Mouse (Mus musculus) 3T3-L1 (cell line): ENCODE measurements around the gene Olfr1402.

Source experiments
- DNase-seq: peaks from one replicate; pipeline ENCODE4 v3.0.0-alpha.2; 2015; ENCODE audit warnings: low read depth, low spot score

The Olfr1402 gene

GRCm38 (mm10) chr3:97421920-97422319 lies at the start of gene Olfr1402:
Olfr1402 (minus strand) TSS chr3:97422020.
- no peak for DNase-seq

GRCm38 (mm10) chr3:97455286-97455685 lies 33.5 kb upstream of the Olfr1402 start:
- DNase-seq = peak; percentile 74

- DNase-seq = no peak
Measured at GRCm38 (mm10) chr3:97438619-97439018, 16.8 kb upstream of the Olfr1402 start.

- DNase-seq = peak; percentile 62
Measured at GRCm38 (mm10) chr3:97394289-97394688, 27.5 kb downstream of the Olfr1402 start.

GRCm38 (mm10) chr3:97393079-97393478 lies 28.7 kb downstream of the Olfr1402 start:
- peak; percentile 24 for DNase-seq

- no peak for DNase-seq
Measured at GRCm38 (mm10) chr3:97370382-97370781, 51.4 kb downstream of the Olfr1402 start.

- DNase-seq = no peak
Measured at GRCm38 (mm10) chr3:97363418-97364098, 58.3 kb downstream of the Olfr1402 start.

- DNase-seq = no peak
Measured at GRCm38 (mm10) chr3:97358448-97358847, 63.4 kb downstream of the Olfr1402 start.
